ENCODE assay signal across 17 mouse cellular contexts in the genomic region with DNA sequence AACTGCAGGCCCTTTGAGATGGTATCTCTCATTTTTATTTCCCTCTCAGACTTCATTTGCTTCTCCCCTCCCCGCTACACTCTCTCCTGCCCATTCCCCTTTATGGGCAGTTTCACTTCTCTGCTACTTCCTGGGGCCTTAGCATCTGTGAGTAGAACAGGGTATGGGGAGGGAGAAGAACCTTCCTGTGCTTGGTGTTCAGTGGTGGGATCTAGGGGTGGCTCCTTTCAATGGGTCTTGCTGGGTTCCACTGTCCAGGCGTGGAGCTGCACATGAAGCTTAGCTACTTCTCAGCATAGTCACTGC. TPM values are rescaled to one million over a fixed set of nuclear protein-coding genes. Genes with fewer than 3 reads are reported as not detected.
A peak's percentile ranks its signal among the peaks of the same experiment; 100 is the strongest.
DNase-seq lines count a peak whose midpoint lies in the region; ATAC-seq and TF ChIP-seq lines count a peak whose summit lies in the region.
"Had no signal": no experiment of that assay in that cellular context is flagged by ENCODE, and none has a peak within 500 bp of the region (broad histone marks: within the 10 kb centered on the region; RNA-seq: fewer than 3 reads in every experiment).

No protein-coding gene starts in this region.

- H3K79me2 ChIP-seq in macrophage (ENCODE audit: inconsistent target): no peaks in the 10 kb centered on the region

- peak; percentile 9; the same call in 1 of the 2 replicates for TF ChIP-seq POLR2A in spleen, adult 2 months (IDR thresholded peaks at IDR 0.05; ENCODE audit: low read depth, low read length)

- H3K4me1 ChIP-seq in kidney, embryonic 16.5 days (ENCODE audit: insufficient read depth, low read length): peaks cover 24% of the 10 kb centered on the region
- peaks cover 50% of the 10 kb centered on the region for H3K4me1 ChIP-seq in spleen, adult 2 months (ENCODE audit: control insufficient read depth, insufficient read depth, insufficient read length)
- H3K4me1 ChIP-seq in stomach, postnatal 0 days (replicated peaks; ENCODE audit: control insufficient read depth, insufficient read depth): peaks cover 7% of the 10 kb centered on the region; the same call in 1 of the 2 replicates

- no peaks in the 10 kb centered on the region for H3K9me3 ChIP-seq in kidney, embryonic 16.5 days (ENCODE audit: low read length)
- no peaks in the 10 kb centered on the region for H3K9me3 ChIP-seq in stomach, postnatal 0 days (ENCODE audit: control insufficient read depth, low read length)
- H3K9me3 ChIP-seq: hindbrain, embryonic 13.5 days had no signal

- ATAC-seq in kidney, embryonic 16.5 days (ENCODE audit: low FRiP score, low TSS enrichment): no peak
- ATAC-seq in stomach, postnatal 0 days (ENCODE audit: low FRiP score, low TSS enrichment): no peak
- ATAC-seq: forebrain, embryonic 16.5 days had no signal

- 80% methylated on average over 2 of the region's 2 CpGs for WGBS in kidney, embryonic 16.5 days
- 39% methylated on average over 2 of the region's 2 CpGs for WGBS in spleen, adult 2 months
- WGBS in macrophage (ENCODE audit: missing documents): 53% methylated on average over 2 of the region's 2 CpGs
- 74% methylated on average over 2 of the region's 2 CpGs for WGBS in stomach, postnatal 0 days

- TF ChIP-seq EP300 in stomach, postnatal 0 days (optimal IDR thresholded peaks at IDR 0.05): no peak

- no peak overlapping the region for H3K4me3 ChIP-seq in kidney, embryonic 16.5 days (ENCODE audit: low read length)
- peak overlapping the region; percentile 1; the same call in 1 of the 2 replicates for H3K4me3 ChIP-seq in spleen, adult 2 months (ENCODE audit: extremely low read depth, insufficient read depth, insufficient read length)
- no peak overlapping the region for H3K4me3 ChIP-seq in macrophage (ENCODE audit: inconsistent target)
- no peak overlapping the region for H3K4me3 ChIP-seq in stomach, postnatal 0 days (ENCODE audit: low read depth, low read length)
- H3K4me3 ChIP-seq: hindbrain, embryonic 13.5 days had no signal

- TF ChIP-seq CTCF in spleen, adult 2 months (IDR thresholded peaks at IDR 0.05; ENCODE audit: extremely low read depth, insufficient read depth, insufficient read length, insufficient replicate concordance): no peak
- TF ChIP-seq CTCF in stomach, postnatal 0 days (IDR thresholded peaks at IDR 0.05; ENCODE audit: low read depth): no peak

- no peak overlapping the region for H3K4me2 ChIP-seq in kidney, embryonic 16.5 days (replicated peaks; ENCODE audit: low read depth, low read length)
- no peak overlapping the region for H3K4me2 ChIP-seq in stomach, postnatal 0 days (replicated peaks; ENCODE audit: low read depth)
- H3K4me2 ChIP-seq: hindbrain, embryonic 13.5 days had no signal

- DNase-seq in kidney, adult 9 months: no peak
- DNase-seq in spleen, adult 2 months (ENCODE audit: low read depth in 1 of 2, low spot score in 2 of 2): peak in 1 of 2 experiments; percentile 54
- no peak for DNase-seq in spleen, adult 12 weeks (ENCODE audit: low spot score)
- no peak for DNase-seq in stomach, postnatal 0 days (ENCODE audit: low spot score)
- no peak for DNase-seq in layer of hippocampus, adult 18-20 months (ENCODE audit: low spot score in 2 of 2)
- no peak for DNase-seq in adrenal gland, postnatal 14 days
- DNase-seq: cerebellum, postnatal 14 days; lung, adult 2 months; right cerebral cortex, postnatal 14 days; thymus, adult 2 months had no signal

- peak overlapping the region; percentile 40; the same call in 1 of the 2 replicates for H3K27ac ChIP-seq in kidney, embryonic 16.5 days (ENCODE audit: low read length)
- peak overlapping the region; percentile 83 for H3K27ac ChIP-seq in spleen, adult 2 months (ENCODE audit: insufficient read depth, low read length)
- peak overlapping the region; percentile 69 for H3K27ac ChIP-seq in macrophage
- peak overlapping the region; percentile 64 for H3K27ac ChIP-seq in stomach, postnatal 0 days (replicated peaks)
- H3K27ac ChIP-seq: hindbrain, embryonic 13.5 days had no signal

- no peaks in the 10 kb centered on the region for H3K36me3 ChIP-seq in kidney, embryonic 16.5 days (ENCODE audit: insufficient read depth, low read length)
- no peaks in the 10 kb centered on the region for H3K36me3 ChIP-seq in spleen, adult 2 months (ENCODE audit: control insufficient read depth, insufficient read depth, low read length)
- no peaks in the 10 kb centered on the region for H3K36me3 ChIP-seq in macrophage (ENCODE audit: inconsistent target)
- no peaks in the 10 kb centered on the region for H3K36me3 ChIP-seq in stomach, postnatal 0 days (ENCODE audit: control insufficient read depth, insufficient read depth, low read length)
- H3K36me3 ChIP-seq: hindbrain, embryonic 13.5 days had no signal

- H3K9ac ChIP-seq in kidney, embryonic 16.5 days (replicated peaks; ENCODE audit: low read length): no peak overlapping the region
- no peak overlapping the region for H3K9ac ChIP-seq in stomach, postnatal 0 days (ENCODE audit: low read length)
- H3K9ac ChIP-seq: hindbrain, embryonic 13.5 days had no signal

- H3K27me3 ChIP-seq in kidney, embryonic 16.5 days (ENCODE audit: insufficient read depth, low read length): no peaks in the 10 kb centered on the region
- no peaks in the 10 kb centered on the region for H3K27me3 ChIP-seq in spleen, adult 2 months (ENCODE audit: control insufficient read depth, insufficient read depth, low read length)
- no peaks in the 10 kb centered on the region for H3K27me3 ChIP-seq in stomach, postnatal 0 days (ENCODE audit: control insufficient read depth, insufficient read depth, low read length)
- H3K27me3 ChIP-seq: hindbrain, embryonic 13.5 days had no signal

RNA-seq across cellular contexts. Expression of gene Cxcl17, which starts 22.8 kb away (rescaled TPM):
- 0.65 and 1.0 TPM in 2 replicates for polyA plus RNA-seq in kidney, embryonic 16.5 days (2015; fragmentation: Nextera tagmentation; extraction: Ambion mirVana)
- polyA plus RNA-seq in spleen, adult 2 months (2012; rRNA removed): not detected in 2 replicates
- not detected for total RNA-seq in macrophage (2018; cell fraction: chromatin; rRNA removed)
- not detected for total RNA-seq in macrophage (2018; cell fraction: cytosol; rRNA removed)
- not detected for total RNA-seq in macrophage (2018; cell fraction: nucleus; rRNA removed)
- polyA plus RNA-seq in macrophage (2018): not detected in 3 replicates
- 6.8 and 8.8 TPM in 2 replicates for polyA plus RNA-seq in stomach, postnatal 0 days (2015; fragmentation: Nextera tagmentation; extraction: Ambion mirVana)
- not detected for total RNA-seq in layer of hippocampus, adult 18-20 months (2021)
- 0.53 TPM in 1 of 2 replicates, not detected in the other for total RNA-seq in adrenal gland, postnatal 14 days (2021)
- total RNA-seq: left cerebral cortex, postnatal 25 days had no signal
- polyA plus RNA-seq: brain, embryonic 14.5 days; gonadal fat pad, adult 2 months had no signal

RNA-seq across cellular contexts. Expression of gene Lipe, which starts 37.0 kb away (rescaled TPM):
- 11.2 and 11.9 TPM in 2 replicates for polyA plus RNA-seq in kidney, embryonic 16.5 days (2015; fragmentation: Nextera tagmentation; extraction: Ambion mirVana)
- 35.0 and 46.0 TPM in 2 replicates for polyA plus RNA-seq in spleen, adult 2 months (2012; rRNA removed)
- total RNA-seq in macrophage (2018; cell fraction: chromatin; rRNA removed): 10 to 100 TPM in 18 of 26 experiments, 1 to 10 TPM in 8; 1.6 to 42.5 (median 18.0) TPM
- total RNA-seq in macrophage (2018; cell fraction: cytosol; rRNA removed): 10 to 100 TPM in 22 of 26 experiments, 1 to 10 TPM in 4; 5.1 to 30.7 (median 14.5) TPM
- 10 to 100 TPM in 21 of 26 experiments, 1 to 10 TPM in 5; 3.6 to 31.2 (median 17.1) TPM for total RNA-seq in macrophage (2018; cell fraction: nucleus; rRNA removed)
- polyA plus RNA-seq in macrophage (2018): 7.5 to 17.2 TPM (median 9.2 TPM) in 3 replicates
- polyA plus RNA-seq in stomach, postnatal 0 days (2015; fragmentation: Nextera tagmentation; extraction: Ambion mirVana): 10.3 and 12.5 TPM in 2 replicates
- total RNA-seq in layer of hippocampus, adult 18-20 months (2021): 10 to 100 TPM in 1 of 2 experiments, 1 to 10 TPM in 1; 9.4 to 11.0 TPM
- 400 and 439 TPM in 2 replicates for total RNA-seq in adrenal gland, postnatal 14 days (2021)

RNA-seq across cellular contexts. Expression of gene Ceacam1, which starts 41.9 kb away (rescaled TPM):
- polyA plus RNA-seq in kidney, embryonic 16.5 days (2015; fragmentation: Nextera tagmentation; extraction: Ambion mirVana): 4.4 and 4.6 TPM in 2 replicates
- polyA plus RNA-seq in spleen, adult 2 months (2012; rRNA removed): 16.0 and 16.3 TPM in 2 replicates
- total RNA-seq in macrophage (2018; cell fraction: chromatin; rRNA removed): 10 to 100 TPM in 2 of 26 experiments, 1 to 10 TPM in 22, under 1 TPM in 2; 0.74 to 13.9 (median 4.4) TPM
- 10 to 100 TPM in 11 of 26 experiments, 1 to 10 TPM in 15; 6.4 to 13.0 (median 9.7) TPM for total RNA-seq in macrophage (2018; cell fraction: cytosol; rRNA removed)
- 10 to 100 TPM in 7 of 26 experiments, 1 to 10 TPM in 19; 2.0 to 19.3 (median 7.4) TPM for total RNA-seq in macrophage (2018; cell fraction: nucleus; rRNA removed)
- polyA plus RNA-seq in macrophage (2018): 5.5 to 15.5 TPM (median 10.5 TPM) in 3 replicates
- 16.7 and 25.7 TPM in 2 replicates for polyA plus RNA-seq in stomach, postnatal 0 days (2015; fragmentation: Nextera tagmentation; extraction: Ambion mirVana)
- 1 to 10 TPM; 3.2 to 3.8 TPM for total RNA-seq in layer of hippocampus, adult 18-20 months (2021)
- total RNA-seq in adrenal gland, postnatal 14 days (2021): 16.1 and 21.2 TPM in 2 replicates
